15 mouse cellular contexts compared by ENCODE assay signal in the genomic region with DNA sequence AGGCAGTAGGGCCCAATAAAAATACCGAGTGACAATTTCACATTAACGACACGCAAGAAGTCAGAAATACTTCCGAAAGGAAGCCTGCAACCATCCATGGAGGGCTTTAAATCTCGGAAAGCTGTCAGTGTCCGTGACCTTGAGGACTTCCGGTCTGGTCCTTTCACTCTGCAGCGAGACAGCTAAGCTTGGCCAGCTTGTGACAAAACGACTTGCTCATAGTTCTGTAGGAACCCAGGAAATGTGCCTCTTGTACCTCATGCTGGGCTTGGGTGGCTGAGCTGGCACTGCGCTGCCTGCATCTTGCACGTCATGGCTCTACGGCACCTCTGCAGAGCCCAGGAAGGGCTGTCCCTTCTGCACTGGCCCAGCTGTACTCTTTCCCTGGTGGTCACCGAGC.
DNase-seq lines count a peak whose midpoint lies in the region; ATAC-seq and TF ChIP-seq lines count a peak whose summit lies in the region.
"Had no signal": no experiment of that assay in that cellular context is flagged by ENCODE, and none has a peak within 500 bp of the region (broad histone marks: within the 10 kb centered on the region; RNA-seq: fewer than 3 reads in every experiment).

No protein-coding gene starts in this region.

- no peak overlapping the region for H3K4me3 ChIP-seq in hindbrain, embryonic 10.5 days
- no peak overlapping the region for H3K4me3 ChIP-seq in hindbrain, embryonic 14.5 days (replicated peaks; ENCODE audit: low read length)
- H3K4me3 ChIP-seq in kidney, postnatal 0 days (replicated peaks; ENCODE audit: low read depth, low read length): no peak overlapping the region
- H3K4me3 ChIP-seq: limb, embryonic 13.5 days had no signal

- no peaks in the 10 kb centered on the region for H3K9me3 ChIP-seq in hindbrain, embryonic 10.5 days
- no peaks in the 10 kb centered on the region for H3K9me3 ChIP-seq in hindbrain, embryonic 14.5 days (ENCODE audit: control insufficient read depth, low read length)
- H3K9me3 ChIP-seq in kidney, postnatal 0 days (replicated peaks; ENCODE audit: low read length): no peaks in the 10 kb centered on the region
- H3K9me3 ChIP-seq: limb, embryonic 13.5 days had no signal

- H3K9ac ChIP-seq in hindbrain, embryonic 14.5 days: no peak overlapping the region
- H3K9ac ChIP-seq in kidney, postnatal 0 days (ENCODE audit: low read depth, low read length): no peak overlapping the region
- H3K9ac ChIP-seq: limb, embryonic 13.5 days; liver, postnatal 0 days had no signal

- 85% methylated on average over 13 of the region's 13 CpGs for WGBS in hindbrain, embryonic 10.5 days
- WGBS in hindbrain, embryonic 14.5 days: 88% methylated on average over 13 of the region's 13 CpGs
- 28% methylated on average over 13 of the region's 13 CpGs for WGBS in kidney, postnatal 0 days

- no peak for ATAC-seq in hindbrain, embryonic 14.5 days (ENCODE audit: low FRiP score)
- no peak; the same call in 1 of the 2 replicates for ATAC-seq in kidney, postnatal 0 days (replicated peaks; ENCODE audit: low FRiP score, low read depth)
- ATAC-seq: forebrain, embryonic 16.5 days; hindbrain, embryonic 16.5 days; liver, postnatal 0 days had no signal

- H3K27ac ChIP-seq in hindbrain, embryonic 10.5 days: peak overlapping the region; percentile 24; the same call in 1 of the 2 replicates
- no peak overlapping the region for H3K27ac ChIP-seq in hindbrain, embryonic 14.5 days
- 0 out of 2 replicates have a peak overlapping the region, but pooled peaks have one; percentile 36 for H3K27ac ChIP-seq in kidney, postnatal 0 days
- H3K27ac ChIP-seq: limb, embryonic 13.5 days had no signal

- no peak for TF ChIP-seq CTCF in kidney, postnatal 0 days (IDR thresholded peaks at IDR 0.05; ENCODE audit: low read depth)

- peaks cover 25% of the 10 kb centered on the region for H3K4me1 ChIP-seq in hindbrain, embryonic 10.5 days (replicated peaks)
- peaks cover 18% of the 10 kb centered on the region for H3K4me1 ChIP-seq in hindbrain, embryonic 14.5 days (replicated peaks; ENCODE audit: control insufficient read depth, insufficient read depth, low read length)
- H3K4me1 ChIP-seq in kidney, postnatal 0 days (replicated peaks; ENCODE audit: insufficient read depth, low read length): peaks cover 13% of the 10 kb centered on the region; the same call in 1 of the 2 replicates

- DNase-seq in hindbrain, embryonic 10.5 days (ENCODE audit: low spot score): no peak
- no peak for DNase-seq in hindbrain, embryonic 14.5 days (ENCODE audit: low spot score)
- peak; percentile 76 for DNase-seq in adrenal gland, adult 2 months
- peak; percentile 71 for DNase-seq in adrenal gland, postnatal 14 days
- peak; percentile 72 for DNase-seq in kidney, postnatal 0 days (ENCODE audit: low spot score)
- DNase-seq in spleen, postnatal 36 days (ENCODE audit: low spot score in 2 of 2): no peak
- DNase-seq in embryo, embryonic 10.5 days (ENCODE audit: low spot score): no peak
- DNase-seq: cerebellum, adult 9-10 months; gastrocnemius, postnatal 14 days; liver, postnatal 0 days; thymus, postnatal 25 days had no signal

- no peak overlapping the region for H3K4me2 ChIP-seq in hindbrain, embryonic 14.5 days (replicated peaks)
- peak overlapping the region; percentile 16; the same call in 1 of the 2 replicates for H3K4me2 ChIP-seq in kidney, postnatal 0 days (ENCODE audit: low read length)
- H3K4me2 ChIP-seq: limb, embryonic 13.5 days; midbrain, embryonic 11.5 days had no signal

- H3K27me3 ChIP-seq in hindbrain, embryonic 10.5 days (ENCODE audit: insufficient read depth, poor library complexity, severe bottlenecking): no peaks in the 10 kb centered on the region
- no peaks in the 10 kb centered on the region for H3K27me3 ChIP-seq in hindbrain, embryonic 14.5 days (ENCODE audit: control insufficient read depth, insufficient read depth, low read length)
- peaks cover 3% of the 10 kb centered on the region; the same call in 1 of the 2 replicates for H3K27me3 ChIP-seq in kidney, postnatal 0 days (ENCODE audit: insufficient read depth, low read length)

- no peaks in the 10 kb centered on the region for H3K36me3 ChIP-seq in hindbrain, embryonic 10.5 days
- H3K36me3 ChIP-seq in hindbrain, embryonic 14.5 days (replicated peaks; ENCODE audit: control insufficient read depth, insufficient read depth): no peaks in the 10 kb centered on the region
- H3K36me3 ChIP-seq in kidney, postnatal 0 days (ENCODE audit: insufficient read depth, low read length): no peaks in the 10 kb centered on the region
- H3K36me3 ChIP-seq: limb, embryonic 13.5 days had no signal

Comparison
In these comparisons a context has a peak if more than half of its experiments do, and no peak if none do; other contexts are left out.
1. DNase-seq: peak in adrenal gland, adult 2 months (single experiment), adrenal gland, postnatal 14 days (single experiment) and kidney, postnatal 0 days (single experiment); none in hindbrain, embryonic 10.5 days (single experiment), hindbrain, embryonic 14.5 days (single experiment), spleen, postnatal 36 days (0 of 2) and embryo, embryonic 10.5 days (single experiment).